Mouse (Mus musculus) adrenal gland, postnatal 14 days (tissue): ENCODE measurements around the gene Dnajc5. TPM values are rescaled to one million over a fixed set of nuclear protein-coding genes. Genes with fewer than 3 reads are reported as not detected.
A peak's percentile ranks its signal among the peaks of the same experiment; 100 is the strongest.

ENCODE experiments used
- DNase-seq: peaks from one replicate; pipeline ENCODE4 v3.0.0; 2021; ENCODE audit warnings: mixed read lengths
- total RNA-seq: library from RNA; stranded (reverse); gene quantifications from 2 replicates; pipeline ENCODE4 v1.2.3, GENCODE M21; 2021

The Dnajc5 gene
- total RNA-seq, 1 experiment from 2014 or later = 77.3 TPM

GRCm38 (mm10) chr2:181509191-181509590 lies 11.1 kb upstream of the Dnajc5 start:
- no peak for DNase-seq

- DNase-seq = no peak
These were observed 9.1 kb upstream of the Dnajc5 start for GRCm38 (mm10) chr2:181511231-181511630.

GRCm38 (mm10) chr2:181519201-181519600 lies 1.1 kb upstream of the Dnajc5 start:
- DNase-seq = peak; percentile 27

- DNase-seq = no peak
These were observed 597 bp downstream of the Dnajc5 start for GRCm38 (mm10) chr2:181520936-181521227.

- no peak for DNase-seq
These were observed 1.2 kb downstream of the Dnajc5 start for GRCm38 (mm10) chr2:181521491-181521890.

GRCm38 (mm10) chr2:181522811-181523210 lies 2.5 kb downstream of the Dnajc5 start:
- DNase-seq = peak; percentile 50

DNA sequence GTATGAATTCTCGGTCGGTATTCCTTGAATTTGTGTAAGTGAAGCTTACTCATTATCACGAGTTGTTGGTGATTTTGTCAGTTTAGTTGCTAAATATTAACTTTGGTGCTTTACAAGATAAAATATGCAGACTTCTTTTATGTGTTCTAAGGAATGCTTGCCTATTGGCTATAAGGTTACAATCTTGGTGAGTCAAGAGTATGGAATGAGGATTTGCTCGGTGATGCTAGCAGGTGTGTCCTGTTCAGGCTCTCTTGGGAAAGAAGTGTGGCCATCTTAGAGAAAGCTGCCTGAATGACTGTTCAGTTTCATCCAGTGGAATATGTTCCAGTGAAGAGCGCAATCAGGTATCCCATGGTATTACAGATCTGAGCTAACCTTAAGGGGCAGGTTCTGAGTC lies 5.2 kb downstream of the Dnajc5 start:
- no peak for DNase-seq

DNA sequence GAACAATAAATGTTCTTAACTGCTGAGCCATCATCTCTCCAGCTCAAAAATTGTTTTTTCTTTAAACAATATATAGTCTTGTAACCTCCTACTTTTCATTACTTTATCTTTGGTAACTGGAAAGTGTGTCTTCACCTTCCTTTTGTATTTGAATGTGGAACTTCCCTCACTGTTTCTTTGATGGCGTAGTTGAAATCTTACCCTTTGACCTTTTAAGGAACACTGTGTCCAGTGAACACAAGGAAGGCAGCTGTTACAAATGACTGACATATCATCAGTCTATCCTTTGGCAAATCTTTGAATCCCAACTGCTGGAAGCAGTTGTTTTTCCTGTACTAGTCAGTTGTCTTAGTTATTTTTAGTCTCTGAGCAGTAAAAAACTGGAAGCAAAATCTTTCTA lies 8.8 kb downstream of the Dnajc5 start:
- no peak for DNase-seq

DNA sequence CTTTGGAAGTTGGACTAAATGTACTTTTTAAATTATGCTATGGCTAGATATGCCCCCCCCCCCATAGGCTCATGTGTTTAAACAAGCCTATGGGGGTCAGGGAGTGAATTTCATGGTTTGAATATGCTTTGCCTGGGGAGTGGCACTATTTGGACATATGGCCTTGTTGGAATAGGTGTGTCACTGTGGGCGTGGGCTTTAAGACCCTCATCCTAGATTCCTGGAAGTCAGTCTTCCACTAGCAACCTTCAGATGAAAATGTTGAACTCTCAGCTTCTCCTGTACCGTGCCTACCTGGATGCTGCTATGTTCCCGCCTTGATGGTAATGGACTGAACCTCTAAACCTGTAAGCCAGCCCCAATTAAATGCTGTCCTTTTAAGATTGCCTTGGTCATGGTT lies 12.3 kb downstream of the Dnajc5 start:
- DNase-seq = no peak

- no peak for DNase-seq
These were observed 16.1 kb downstream of the Dnajc5 start for GRCm38 (mm10) chr2:181536410-181536809.

DNA sequence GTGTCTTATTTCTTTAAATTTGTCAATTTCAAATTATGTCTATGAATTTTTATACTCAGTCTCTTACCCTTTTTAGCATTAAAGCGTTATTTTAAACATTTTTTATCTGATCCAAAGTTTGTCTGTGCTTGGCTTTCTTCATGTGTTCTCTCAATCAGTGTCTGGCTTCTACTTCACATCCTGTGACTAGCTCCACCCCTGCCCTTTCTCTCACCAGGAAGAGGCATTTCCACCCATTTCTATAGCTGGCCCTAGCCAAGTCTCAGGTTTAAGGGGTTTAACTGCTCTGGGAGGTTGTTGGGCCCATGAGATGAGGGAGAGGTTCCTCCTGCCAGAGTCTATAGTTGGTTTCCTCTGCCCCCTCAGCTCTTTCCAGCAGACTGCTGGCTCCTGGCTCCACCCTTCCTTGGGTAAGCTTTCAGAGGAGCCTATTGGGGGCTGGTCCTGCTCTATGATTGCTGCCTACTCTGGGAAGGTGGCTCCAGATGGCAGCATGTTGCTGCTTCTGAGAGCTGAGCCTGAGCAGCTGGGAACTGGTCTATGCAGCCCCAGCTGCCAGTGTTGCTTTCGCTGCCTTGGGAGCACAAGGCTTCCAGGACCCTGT lies 17.3 kb downstream of the Dnajc5 start:
- no peak for DNase-seq

- DNase-seq = no peak
These were observed 21.6 kb downstream of the Dnajc5 start for GRCm38 (mm10) chr2:181541761-181542380.

GRCm38 (mm10) chr2:181546142-181546541 lies 25.9 kb downstream of the Dnajc5 start:
- DNase-seq = no peak

- no peak for DNase-seq
These were observed 27.9 kb downstream of the Dnajc5 start for GRCm38 (mm10) chr2:181548227-181548626.

DNA sequence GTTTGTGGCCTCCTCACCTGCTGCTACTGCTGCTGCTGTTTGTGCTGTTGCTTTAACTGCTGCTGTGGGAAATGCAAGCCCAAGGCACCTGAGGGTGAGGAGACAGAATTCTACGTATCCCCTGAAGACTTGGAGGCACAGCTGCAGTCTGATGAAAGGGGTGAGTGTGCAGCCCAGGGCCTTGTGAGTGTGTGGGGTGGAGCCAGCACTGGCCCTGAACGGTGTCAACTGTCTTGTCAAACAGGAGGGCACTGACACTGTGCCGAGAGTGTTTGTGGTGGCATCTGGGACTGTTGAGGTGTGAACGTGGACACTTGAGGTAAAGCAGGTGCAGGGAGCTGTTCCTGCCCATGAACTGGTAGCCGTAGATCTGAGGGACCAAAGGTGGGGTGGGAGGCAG lies 28.4 kb downstream of the Dnajc5 start:
- DNase-seq = no peak

DNA sequence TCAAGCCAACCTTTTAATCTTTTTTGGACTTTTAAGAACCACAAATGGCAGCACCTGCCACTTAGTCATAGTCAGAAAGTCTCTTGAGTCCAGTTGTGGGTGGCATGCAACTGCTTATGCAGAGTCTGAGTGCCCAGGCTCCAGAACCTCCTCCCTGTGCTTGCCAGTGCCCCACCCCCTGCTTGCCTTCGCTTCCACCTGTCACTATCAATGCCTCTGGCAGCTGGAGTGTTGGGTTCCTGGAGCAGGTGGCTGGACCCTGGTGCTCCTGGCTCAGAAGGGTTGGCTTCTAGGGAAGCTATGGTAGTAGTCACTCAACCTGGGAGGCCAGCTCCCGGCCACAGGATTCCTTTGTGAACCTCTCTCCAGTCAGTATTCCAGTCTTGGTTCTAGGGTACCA lies 29.9 kb downstream of the Dnajc5 start:
- no peak for DNase-seq

DNA sequence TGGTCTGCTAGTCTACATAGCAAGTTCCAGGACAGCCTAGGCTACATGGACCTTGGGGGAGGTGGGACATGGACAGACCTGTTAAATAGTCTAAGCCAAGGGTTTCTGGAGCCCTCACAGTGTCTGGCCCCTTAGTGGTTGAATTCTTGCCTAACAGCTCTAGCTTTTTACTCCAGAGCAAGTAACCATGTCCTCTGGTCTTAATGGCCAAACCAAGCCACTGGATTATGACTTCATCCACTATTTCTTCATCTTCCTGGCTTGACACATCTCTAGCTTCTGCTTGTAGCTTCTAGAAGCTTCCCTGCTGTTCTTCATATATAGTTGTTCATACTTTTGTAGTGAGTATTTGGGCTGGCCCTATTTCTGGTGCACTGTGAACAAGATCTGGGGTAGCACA lies 33.5 kb downstream of the Dnajc5 start:
- no peak for DNase-seq

DNA sequence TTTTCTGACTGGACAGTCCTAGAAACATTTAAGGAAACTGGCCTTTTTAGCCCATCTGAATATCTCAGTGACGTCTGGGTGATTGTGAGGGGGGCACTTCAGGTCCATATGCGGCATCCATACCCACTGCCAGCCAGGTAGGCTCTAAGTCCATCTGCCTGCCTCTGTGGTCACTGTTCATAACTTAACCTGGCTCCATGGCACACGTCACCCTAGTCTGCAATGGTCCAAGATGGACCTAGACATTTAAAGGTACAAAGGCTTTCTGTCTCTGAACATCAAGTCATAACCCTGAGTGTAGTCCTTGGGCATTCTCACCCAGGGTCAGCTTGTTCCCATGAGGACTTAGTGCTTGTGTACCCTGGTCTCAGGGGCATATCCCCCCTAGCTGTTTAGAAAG lies 47.1 kb downstream of the Dnajc5 start:
- no peak for DNase-seq

DNA sequence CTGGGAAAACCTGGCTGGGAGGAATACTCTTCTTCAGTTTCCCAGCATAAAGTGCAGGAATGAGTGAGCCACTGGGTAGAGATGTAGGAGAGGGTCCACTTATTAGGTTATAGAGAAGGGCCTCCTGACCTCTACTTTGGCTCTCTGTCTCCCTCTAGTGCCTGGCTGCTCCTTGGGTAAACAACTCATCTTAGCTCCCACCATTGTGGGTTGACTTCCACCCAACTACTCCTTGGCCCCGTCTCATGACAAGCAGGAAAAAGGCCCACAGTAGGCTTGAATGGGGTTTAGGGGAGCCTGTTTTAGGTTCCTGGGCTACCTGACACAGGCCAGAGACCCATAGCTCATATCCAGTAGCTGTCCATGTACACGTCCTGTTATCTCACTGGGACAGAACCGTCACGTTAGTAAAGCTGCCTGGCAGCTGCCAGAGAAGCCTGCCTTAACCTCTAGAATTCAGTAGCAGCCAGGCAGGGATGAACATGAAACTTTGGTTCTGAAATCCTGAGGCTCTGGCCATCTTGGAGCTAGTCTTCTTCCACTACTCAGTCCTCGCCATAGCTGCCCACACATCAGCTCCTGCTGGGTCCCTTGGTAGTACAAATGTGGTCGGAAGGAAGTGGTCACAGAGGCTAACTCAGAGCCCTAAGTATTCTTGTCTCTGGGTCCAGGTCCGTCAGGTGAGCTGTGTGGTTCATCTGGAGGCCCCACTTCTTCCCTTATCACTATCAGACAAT lies 48.2 kb downstream of the Dnajc5 start:
- DNase-seq = peak; percentile 70

DNA sequence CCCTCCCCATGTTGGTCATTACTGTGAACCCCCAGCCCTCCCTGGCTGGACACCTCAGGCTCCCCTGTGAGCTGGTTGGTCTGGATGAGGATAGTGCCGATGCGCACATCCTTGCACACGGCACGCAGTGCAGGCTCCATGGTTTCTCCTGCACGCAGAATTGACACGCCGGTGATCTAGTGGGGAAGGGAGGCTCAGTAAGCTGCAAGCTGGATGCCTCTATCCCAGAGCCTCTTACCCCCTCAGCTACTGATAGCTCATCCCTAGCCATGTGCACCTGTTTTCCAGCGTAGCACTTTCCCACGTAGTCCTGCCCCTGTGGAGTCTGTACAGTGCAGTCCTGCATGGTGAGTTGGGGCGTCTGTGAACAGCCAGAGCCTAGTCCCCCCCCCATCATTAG lies 49.6 kb downstream of the Dnajc5 start:
- no peak for DNase-seq

GRCm38 (mm10) chr2:181570375-181570774 lies 50.1 kb downstream of the Dnajc5 start:
- DNase-seq = peak; percentile 4

GRCm38 (mm10) chr2:181570921-181571595 lies 50.8 kb downstream of the Dnajc5 start:
- DNase-seq = peak; percentile 4

DNA sequence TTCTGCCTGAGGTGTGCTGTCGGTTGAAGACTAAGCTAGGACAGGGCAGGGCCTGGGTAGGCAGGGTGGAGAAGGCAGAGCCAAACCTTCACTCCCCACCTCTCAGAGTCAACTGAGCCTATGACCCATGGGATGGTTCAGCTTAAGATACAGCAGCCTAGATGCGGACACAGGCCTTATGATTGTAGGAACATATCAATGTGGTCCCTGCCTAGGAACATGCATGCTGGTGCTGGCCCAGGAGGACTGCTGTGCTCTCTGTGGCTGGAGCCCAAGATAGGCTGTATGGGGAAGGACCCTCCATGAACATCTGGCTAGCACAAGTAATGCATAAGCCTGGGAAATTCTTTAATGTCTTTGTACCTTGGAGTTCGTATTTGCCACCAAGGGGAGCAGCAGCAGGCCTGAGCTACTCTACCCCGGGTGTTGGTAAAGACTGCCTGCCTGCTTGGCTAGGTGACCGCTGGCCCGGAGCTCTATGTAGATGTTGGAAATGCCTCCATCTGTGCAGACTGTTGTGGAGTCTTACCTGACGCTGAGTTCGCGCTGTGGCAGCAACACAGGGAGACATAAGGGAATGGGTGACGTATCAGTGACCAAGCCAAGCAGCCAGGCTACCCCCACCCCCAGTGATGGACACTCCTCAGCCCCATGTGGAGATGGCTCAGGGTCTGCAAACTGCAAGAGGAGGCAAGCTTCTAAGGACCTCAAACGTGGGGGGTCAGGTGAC lies 51.8 kb downstream of the Dnajc5 start:
- DNase-seq = peak; percentile 2
